Mouse (Mus musculus) CH12.LX (cell line): ENCODE results near the gene Dlg2.

Experiments
- CTCF ChIP-seq, 2 experiments: IDR thresholded peaks in 1 of 2; conservative IDR thresholded peaks in 1 of 2; 2 replicates each; pipeline ENCODE4 v1.5.1; 2011 to 2012; ENCODE audit warnings: low read depth in 2 of 2, low read length in 2 of 2, improper control_type of control experiment in 1 of 2, inconsistent platforms in 1 of 2, mild to moderate bottlenecking in 1 of 2, moderate library complexity in 1 of 2
- ELF1 ChIP-seq: IDR thresholded peaks from 2 replicates; pipeline ENCODE4 v1.6.1; 2014; ENCODE audit warnings: low read depth, mild to moderate bottlenecking, inconsistent platforms, low read length, improper control_type of control experiment
- EP300 ChIP-seq: IDR thresholded peaks from 2 replicates; pipeline ENCODE4 v1.6.1; 2011; ENCODE audit warnings: low read length, improper control_type of control experiment
- GABPA ChIP-seq: IDR thresholded peaks from 2 replicates; pipeline ENCODE4 v1.6.1; 2012; ENCODE audit warnings: low read depth, low read length, improper control_type of control experiment, inconsistent platforms; ENCODE audit not compliant: insufficient replicate concordance
- HCFC1 ChIP-seq: IDR thresholded peaks from 2 replicates; pipeline ENCODE4 v1.6.1; 2012; ENCODE audit warnings: low read depth, mild to moderate bottlenecking, inconsistent platforms, low read length, improper control_type of control experiment
- JUND ChIP-seq: conservative IDR thresholded peaks from 2 replicates; pipeline ENCODE4 v1.6.1; 2011; ENCODE audit warnings: low read depth, low read length, improper control_type of control experiment
- KAT2A ChIP-seq: IDR thresholded peaks from 2 replicates; pipeline ENCODE4 v1.6.1; 2012; ENCODE audit warnings: low read length, improper control_type of control experiment, inconsistent platforms; ENCODE audit not compliant: insufficient replicate concordance
- MAFK ChIP-seq: IDR thresholded peaks from 2 replicates; pipeline ENCODE4 v1.6.1; 2011; ENCODE audit warnings: low read length, improper control_type of control experiment; ENCODE audit not compliant: insufficient replicate concordance
- MAX ChIP-seq: IDR thresholded peaks from 2 replicates; pipeline ENCODE4 v1.6.1; 2011; ENCODE audit warnings: low read length, improper control_type of control experiment
- MAZ ChIP-seq: IDR thresholded peaks from 2 replicates; pipeline ENCODE4 v1.6.1; 2012; ENCODE audit warnings: low read depth, mild to moderate bottlenecking, inconsistent platforms, low read length, improper control_type of control experiment, moderate library complexity
- POLR2A ChIP-seq: IDR thresholded peaks from 2 replicates; pipeline ENCODE4 v1.6.1; 2011; ENCODE audit warnings: low read depth, mild to moderate bottlenecking, improper control_type of control experiment, low read length
- POLR2AphosphoS2 ChIP-seq: IDR thresholded peaks from 2 replicates; pipeline ENCODE4 v1.6.1; 2011; ENCODE audit warnings: low read depth, low read length, improper control_type of control experiment
- USF1 ChIP-seq: IDR thresholded peaks from 2 replicates; pipeline ENCODE4 v1.6.1; 2014; ENCODE audit warnings: low read depth, mild to moderate bottlenecking, inconsistent platforms, low read length, improper control_type of control experiment
- ZMIZ1 ChIP-seq: IDR thresholded peaks from 2 replicates; pipeline ENCODE4 v1.6.1; 2012; ENCODE audit warnings: low read depth, mild to moderate bottlenecking, inconsistent platforms, low read length, improper control_type of control experiment

- no peak for TF ChIP-seq EP300
- no peak for TF ChIP-seq MAFK
- TF ChIP-seq GABPA = no peak
- TF ChIP-seq CTCF (conservative IDR thresholded peaks at IDR 0.05 in 1 of 2, IDR thresholded peaks at IDR 0.05 in 1 of 2; ENCODE audit: low read depth in 2 of 2, low read length in 2 of 2) = no peak
- no peak for TF ChIP-seq POLR2A
- TF ChIP-seq JUND = no peak
- TF ChIP-seq USF1 = no peak
- no peak for TF ChIP-seq KAT2A
- TF ChIP-seq ZMIZ1 = no peak
- TF ChIP-seq MAZ = no peak
- no peak for TF ChIP-seq MAX
- no peak for TF ChIP-seq ELF1
- no peak for TF ChIP-seq HCFC1
- TF ChIP-seq POLR2AphosphoS2 = no peak
These were observed 633.1 kb downstream of the Dlg2 start for GRCm38 (mm10) chr7:91109575-91109974.
